Mouse (Mus musculus): ENCODE measurements at regions not wholly inside any gene's neighbourhood (a gene's known extent, or its start where the extent isn't known, plus 50 kb on each side); places are given as distances from the start of the nearest gene placed in this dataset.

DNA sequence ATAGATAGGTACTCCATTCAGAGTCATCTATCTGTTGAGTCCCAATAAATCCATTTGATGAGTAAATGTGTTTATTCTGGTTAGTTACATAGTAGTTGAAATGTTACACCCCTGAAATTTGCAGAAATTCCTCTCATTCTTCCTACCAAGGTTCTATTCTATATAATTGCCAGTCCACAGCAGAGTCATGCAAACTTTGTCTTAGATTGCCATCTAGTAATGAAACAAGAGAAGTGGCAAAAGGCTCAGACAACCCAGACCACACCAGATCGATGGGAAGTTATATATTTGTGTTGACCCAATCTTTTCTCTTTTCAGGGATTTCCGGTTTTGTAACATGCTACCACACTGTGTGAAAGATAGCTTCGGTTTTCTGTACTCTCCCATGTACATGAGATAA is 1214.1 kb upstream of the Tacstd2 start:
- TF ChIP-seq EP300 (IDR thresholded peaks at IDR 0.05; ENCODE audit: low read length) (no peak), JUND (conservative IDR thresholded peaks at IDR 0.05; ENCODE audit: low read depth, low read length) (no peak), ZNF384 (IDR thresholded peaks at IDR 0.05; ENCODE audit: low read depth, low read length) (no peak), JUN (IDR thresholded peaks at IDR 0.05; ENCODE audit: insufficient read depth, low read depth, low read length) (no peak), CHD2 (IDR thresholded peaks at IDR 0.05; ENCODE audit: low read length) (no peak), ZC3H11A (IDR thresholded peaks at IDR 0.05; ENCODE audit: low read depth, low read length) (peak; percentile 37; the same call in 1 of the 2 replicates)

All from CH12.LX (cell line).